Mouse (Mus musculus) adrenal gland, postnatal 0 days (tissue): ENCODE results near the gene Gm36864. TPM values are rescaled to one million over a fixed set of nuclear protein-coding genes. Genes with fewer than 3 reads are reported as not detected.

Experiments used
- polyA plus RNA-seq: library from polyadenylated mRNA; unstranded; fragments of >200 nt; fragmentation: Nextera tagmentation; extraction: Ambion mirVana; gene quantifications from 2 replicates; pipeline ENCODE4 v1.2.1, GENCODE M21; 2015

Gm36864 gene
- polyA plus RNA-seq, result 0.17 TPM in 1 of 2 replicates, not detected in the other

DNA sequence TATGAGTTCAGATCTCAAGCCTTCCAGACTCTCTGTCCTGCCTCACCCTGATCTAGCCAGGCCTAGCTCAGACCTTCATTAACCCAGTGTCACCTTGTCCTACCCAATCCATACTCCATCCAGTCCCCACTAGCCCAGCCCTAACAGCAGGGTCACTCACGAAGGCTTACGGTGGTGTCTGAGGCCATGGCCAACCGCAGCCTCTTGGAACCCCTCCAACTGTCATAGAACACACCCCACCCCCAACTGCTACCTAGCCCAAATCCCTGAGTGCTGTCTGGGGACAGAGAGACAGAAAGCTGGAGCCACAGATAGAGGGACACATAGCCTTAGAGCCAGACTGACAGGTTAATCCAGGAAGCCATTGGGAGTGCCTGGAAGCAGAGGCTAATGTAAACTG, at the start of gene Gm36864:
Gm36864 (plus strand) TSS at position 269 of the 400 bp plus-strand sequence.

DNA sequence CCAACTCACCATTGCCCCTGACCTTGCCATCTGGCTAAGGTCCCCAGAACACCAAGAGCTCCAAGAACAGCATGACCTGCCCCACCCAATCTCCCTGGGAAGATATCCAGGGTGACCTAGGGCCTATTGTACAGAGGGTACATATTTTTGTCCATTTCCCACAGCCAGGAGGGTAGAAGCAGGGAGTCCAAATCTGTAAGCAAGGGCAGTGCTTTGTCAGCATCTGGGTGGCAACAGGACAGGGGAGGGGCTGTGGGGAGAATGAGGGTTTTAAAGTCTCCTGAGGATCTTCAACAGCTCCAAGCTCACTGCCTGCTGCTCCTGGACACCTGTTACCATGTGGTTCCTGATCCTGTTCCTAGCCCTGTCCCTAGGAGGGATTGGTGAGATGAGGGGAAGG, 48.0 kb upstream of the Gm36864 start, which contains the start of gene Klk1b24:
Klk1b24 (plus strand) TSS at position 301 of the 400 bp plus-strand sequence.

DNA sequence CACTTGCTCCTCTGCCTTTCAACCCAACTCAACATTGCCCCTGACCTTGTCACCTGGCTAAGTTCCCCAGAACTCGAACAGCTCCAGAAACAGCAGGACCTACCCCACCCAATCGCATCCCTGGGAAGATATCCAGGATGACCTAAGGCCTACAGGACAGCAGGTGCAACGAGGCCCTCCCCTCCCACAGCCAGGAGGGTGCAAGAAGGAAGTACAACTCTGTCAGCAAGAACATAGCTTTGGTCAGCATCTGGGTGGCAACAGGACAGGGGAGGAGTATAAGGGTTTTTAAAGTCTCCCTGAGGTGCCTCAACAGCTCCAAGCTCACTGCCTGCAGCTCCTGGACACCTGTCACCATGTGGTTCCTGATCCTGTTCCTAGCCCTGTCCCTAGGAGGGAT, 38.1 kb upstream of the Gm36864 start, which contains the start of gene Klk1b3:
Klk1b3 (plus strand) TSS at position 301 of the 400 bp plus-strand sequence.

DNA sequence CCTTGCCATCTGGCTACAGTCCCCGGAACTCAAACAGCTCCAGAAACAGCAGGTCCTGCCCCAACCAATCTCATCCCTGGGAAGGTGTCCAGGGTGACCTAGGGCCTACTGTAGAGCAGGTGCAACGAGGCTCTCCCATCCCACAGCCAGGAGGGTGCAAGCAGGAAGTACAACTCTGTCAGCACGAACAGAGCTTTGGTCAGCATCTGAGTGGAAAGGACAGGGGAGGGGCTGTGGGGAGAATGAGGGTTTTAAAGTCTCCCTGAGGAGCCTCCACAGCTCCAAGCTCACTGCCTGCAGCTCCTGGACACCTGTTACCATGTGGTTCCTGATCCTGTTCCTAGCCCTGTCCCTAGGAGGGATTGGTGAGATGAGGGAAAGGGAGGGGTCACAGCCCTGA, 28.8 kb upstream of the Gm36864 start, which contains the start of gene Klk1b4:
Klk1b4 (plus strand) TSS at position 301 of the 400 bp plus-strand sequence.

DNA sequence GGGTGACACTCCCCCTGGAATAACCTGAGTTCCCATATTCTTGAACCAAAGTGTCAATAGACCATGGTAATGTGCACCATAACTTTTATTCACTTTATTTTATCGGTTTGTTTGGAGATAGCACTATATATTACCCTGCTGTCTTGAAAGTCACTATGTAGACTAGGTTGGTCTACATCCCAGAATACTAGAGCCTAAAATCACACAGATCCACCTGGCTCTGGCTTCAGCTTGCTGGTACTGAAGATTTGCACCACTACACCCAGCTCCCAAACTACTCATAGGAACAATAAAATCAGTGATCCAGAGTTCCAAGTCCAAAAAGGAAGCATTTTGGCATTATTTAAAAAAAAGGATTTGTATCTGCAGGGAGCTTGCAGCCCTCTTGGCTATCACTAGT, 20.3 kb upstream of the Gm36864 start, which contains the start of gene Klk1b5:
Klk1b5 (plus strand) TSS at position 301 of the 400 bp plus-strand sequence.

DNA sequence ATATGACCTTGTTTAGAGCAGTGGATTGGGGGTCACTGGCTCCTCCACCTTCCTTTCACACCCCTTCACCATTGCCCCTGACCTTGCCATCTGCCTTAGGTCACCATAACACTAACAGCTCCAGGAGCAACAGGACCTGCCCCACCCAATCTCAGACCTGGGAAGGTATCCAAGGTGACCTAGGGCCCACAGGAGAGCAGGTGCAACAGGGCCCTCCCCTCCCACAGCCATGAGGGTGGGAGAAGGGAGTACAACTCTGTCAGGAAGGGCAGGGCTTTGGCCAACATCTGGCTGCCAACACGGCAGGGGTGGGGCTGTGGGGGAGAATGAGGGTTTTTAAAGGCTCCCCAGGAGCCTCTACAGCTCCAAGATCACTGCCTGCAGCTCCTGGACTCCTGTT, 10.9 kb upstream of the Gm36864 start, which contains the start of gene Klk1:
Klk1 (plus strand) TSS at position 285 of the 400 bp plus-strand sequence.

DNA sequence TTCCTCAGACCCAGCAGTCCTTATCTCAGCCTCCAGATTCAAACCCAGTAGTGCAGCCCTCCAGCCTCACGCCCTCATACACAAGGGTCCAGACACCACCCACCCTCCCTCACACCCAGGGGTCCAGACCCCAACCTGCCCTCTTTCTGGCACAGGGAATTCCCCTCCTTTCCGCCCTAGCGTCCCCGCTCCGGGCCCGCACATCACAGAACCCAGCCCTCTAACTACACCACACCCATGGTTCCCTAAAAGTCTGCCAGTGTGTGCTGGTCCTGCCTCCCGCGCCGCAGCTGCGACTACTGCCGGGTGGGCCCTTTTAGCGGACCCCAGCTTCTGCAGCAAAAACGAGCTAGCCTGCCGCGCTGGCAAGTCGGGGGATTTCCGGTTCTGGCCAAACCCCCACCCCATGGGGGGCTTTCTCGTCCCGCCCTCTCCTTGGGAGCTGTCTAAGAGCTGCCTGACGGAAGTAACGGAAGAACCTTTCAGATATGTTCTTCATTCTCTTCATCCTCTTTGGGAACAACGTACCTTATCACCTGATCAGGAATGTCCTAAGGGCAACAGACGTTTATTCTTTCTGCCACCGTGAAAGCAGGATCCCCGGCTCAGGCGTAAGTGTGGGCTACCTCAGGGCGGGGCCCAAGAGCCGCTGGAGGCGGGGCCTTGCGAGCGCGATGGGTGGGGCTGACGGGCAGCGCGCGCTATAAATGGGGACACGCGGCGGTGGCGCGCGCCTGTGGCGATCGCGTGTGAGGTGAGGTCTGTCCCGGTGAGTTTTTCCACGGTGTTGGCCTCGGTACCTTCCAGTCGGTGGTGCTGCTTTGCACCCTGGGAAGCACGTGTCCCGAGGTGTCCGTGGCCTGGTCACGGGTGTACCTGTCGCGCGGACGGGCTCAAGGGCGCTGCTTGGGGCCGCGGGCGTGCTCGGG, 10.3 kb downstream of the Gm36864 start, which contains the start of the genes 1700028J19Rik and 2410002F23Rik:
1700028J19Rik (minus strand) TSS at position 641 of the 929 bp plus-strand sequence.
2410002F23Rik (plus strand) TSS at position 668 of the 929 bp plus-strand sequence.

DNA sequence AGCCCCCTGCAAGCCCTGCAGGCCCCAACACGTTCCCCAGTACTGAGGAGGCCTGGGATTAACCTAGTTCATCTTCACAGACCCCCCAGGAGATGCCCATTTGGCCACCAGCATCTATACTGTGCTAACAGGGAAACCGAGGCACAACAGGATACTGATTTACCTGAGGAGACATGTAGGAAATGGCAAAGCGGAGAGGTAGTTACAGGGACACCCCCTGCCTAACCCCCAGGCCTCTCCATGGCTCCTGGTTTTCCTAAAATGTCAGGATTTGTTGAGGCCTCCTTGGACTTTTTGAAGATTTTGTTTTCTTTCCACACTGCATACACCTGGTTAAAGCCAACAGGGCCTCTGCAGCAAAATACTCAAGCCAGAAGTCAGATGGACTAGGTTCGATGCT, 21.3 kb downstream of the Gm36864 start, which contains the start of gene Acp4:
Acp4 (minus strand) TSS at position 101 of the 400 bp plus-strand sequence.

DNA sequence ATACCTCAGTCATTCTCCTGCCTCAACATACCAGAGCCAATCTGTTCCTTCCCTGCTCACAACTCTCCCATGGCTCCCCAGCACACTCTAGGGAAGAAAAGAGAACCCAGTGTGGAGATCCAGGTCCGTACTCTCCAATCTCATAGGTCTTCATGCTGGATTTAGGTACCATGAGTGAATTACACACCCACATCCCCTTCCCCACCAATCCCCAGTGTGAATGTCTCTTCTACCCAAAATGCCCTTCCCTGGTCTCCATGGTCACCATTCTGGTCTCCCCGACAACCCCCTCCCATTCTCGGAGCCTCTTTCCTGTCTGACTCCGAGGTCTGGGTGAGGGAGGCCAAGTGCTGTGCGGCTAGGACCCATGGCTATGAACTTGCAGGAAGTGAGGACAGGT, 25.2 kb downstream of the Gm36864 start, which contains the start of gene Gm15517:
Gm15517 (plus strand) TSS at position 301 of the 400 bp plus-strand sequence.

Other genes starting within 250 kb of the Gm36864 start
- not detected in 2 replicates for gene Klk1b11, start 240.3 kb upstream of the Gm36864 start, polyA plus RNA-seq
- not detected in 2 replicates for gene Klk1b26, start 224.0 kb upstream of the Gm36864 start, polyA plus RNA-seq
- not detected in 2 replicates for gene Klk1b27, start 183.9 kb upstream of the Gm36864 start, polyA plus RNA-seq
- not detected in 2 replicates for gene Klk1b21, start 133.8 kb upstream of the Gm36864 start, polyA plus RNA-seq
- not detected in 2 replicates for gene Klk1b22, start 123.5 kb upstream of the Gm36864 start, polyA plus RNA-seq
- not detected in 2 replicates for gene Klk1b16, start 99.4 kb upstream of the Gm36864 start, polyA plus RNA-seq
- not detected in 2 replicates for gene Klk1b24, start 47.9 kb upstream of the Gm36864 start, polyA plus RNA-seq
- not detected in 2 replicates for gene Klk1b3, start 38.0 kb upstream of the Gm36864 start, polyA plus RNA-seq
- not detected in 2 replicates for gene Klk1b4, start 28.7 kb upstream of the Gm36864 start, polyA plus RNA-seq
- gene Klk1b5, start 20.2 kb upstream of the Gm36864 start, polyA plus RNA-seq, result not detected in 2 replicates
- gene Klk1, start 10.8 kb upstream of the Gm36864 start, polyA plus RNA-seq, result 0.37 and 1.4 TPM in 2 replicates
- gene 1700028J19Rik, start 10.5 kb downstream of the Gm36864 start, polyA plus RNA-seq, result 0.58 and 2.0 TPM in 2 replicates
- 76.2 and 139 TPM in 2 replicates for gene 2410002F23Rik, start 10.5 kb downstream of the Gm36864 start, polyA plus RNA-seq
- gene Acp4, start 21.2 kb downstream of the Gm36864 start, polyA plus RNA-seq, result not detected in 2 replicates
- gene Gm15517, start 25.3 kb downstream of the Gm36864 start, polyA plus RNA-seq, result not detected in 2 replicates
- gene Clec11a, start 70.7 kb downstream of the Gm36864 start, polyA plus RNA-seq, result 9.6 and 11.3 TPM in 2 replicates
- gene Shank1, start 74.1 kb downstream of the Gm36864 start, polyA plus RNA-seq, result 2.0 and 2.9 TPM in 2 replicates
- gene Syt3, start 147.9 kb downstream of the Gm36864 start, polyA plus RNA-seq, result 3.1 and 3.6 TPM in 2 replicates
- gene 1700008O03Rik, start 149.6 kb downstream of the Gm36864 start, polyA plus RNA-seq, result 1.2 and 2.0 TPM in 2 replicates
- 1.3 and 3.1 TPM in 2 replicates for gene Lrrc4b, start 192.8 kb downstream of the Gm36864 start, polyA plus RNA-seq
- gene Aspdh, start 229.2 kb downstream of the Gm36864 start, polyA plus RNA-seq, result 1.4 and 2.2 TPM in 2 replicates
- gene Josd2, start 231.8 kb downstream of the Gm36864 start, polyA plus RNA-seq, result 53.4 and 55.2 TPM in 2 replicates